In the genomic region with DNA sequence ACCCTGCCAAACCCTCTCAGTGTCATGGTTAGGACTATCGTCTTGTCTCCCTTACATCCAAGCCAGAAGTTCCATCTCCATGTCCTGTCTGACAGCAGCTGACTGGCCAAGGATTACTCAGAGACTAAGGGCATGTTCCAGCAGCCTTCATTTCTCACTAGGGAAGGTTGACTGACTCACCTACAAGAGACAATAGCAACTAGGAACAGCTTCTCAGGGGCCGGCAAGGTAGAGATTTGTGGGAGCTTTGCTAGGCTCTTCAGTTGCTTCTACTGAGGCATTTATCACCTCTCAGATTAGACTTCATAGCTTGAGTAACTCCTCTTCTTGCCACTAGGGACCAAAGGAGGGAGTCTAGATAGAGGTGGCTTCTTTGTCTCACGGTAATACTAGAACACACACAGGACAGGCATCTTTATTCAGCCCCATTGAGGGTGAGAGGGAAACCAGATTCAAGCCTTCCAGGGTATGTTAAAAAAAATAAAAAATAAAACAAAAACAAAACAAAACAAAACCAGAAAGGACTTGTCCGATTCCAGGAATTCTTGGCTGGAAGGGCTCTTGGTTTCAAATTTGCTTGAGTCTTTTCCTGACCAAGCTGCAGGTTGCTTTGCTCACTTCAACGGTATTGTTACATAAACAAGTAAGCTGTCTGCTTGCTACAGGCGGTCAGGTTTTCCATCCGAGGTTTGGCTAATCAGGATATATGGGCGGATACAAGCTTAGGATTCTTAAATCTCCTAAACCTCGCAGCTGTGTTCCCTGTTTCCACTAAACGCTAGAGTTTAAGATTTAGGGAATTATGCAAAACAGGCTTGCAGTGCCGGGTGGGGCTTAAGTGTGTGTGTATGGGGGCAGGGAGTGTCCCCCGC, we compare ENCODE assay signal across 8 mouse cellular contexts. TPM values are rescaled to one million over a fixed set of nuclear protein-coding genes. Genes with fewer than 3 reads are reported as not detected.
DNase-seq lines count a peak whose midpoint lies in the region; ATAC-seq lines count a peak whose summit lies in the region.

No protein-coding gene starts in this region.

- H3K4me1 ChIP-seq in hindbrain, embryonic 14.5 days (replicated peaks; ENCODE audit: control insufficient read depth, insufficient read depth, low read length) = peaks cover 24% of the 10 kb centered on the region
- peaks cover 27% of the 10 kb centered on the region for H3K4me1 ChIP-seq in liver, embryonic 16.5 days (ENCODE audit: control insufficient read depth, low read depth, low read length)
- H3K4me1 ChIP-seq in stomach, embryonic 16.5 days (ENCODE audit: control insufficient read depth, insufficient read depth, low read length) = peaks cover 34% of the 10 kb centered on the region

- DNase-seq in kidney, adult 11 months = peak; percentile 41
- no peak for DNase-seq in kidney, adult 8-10 months
- no peak for DNase-seq in hindbrain, embryonic 14.5 days (ENCODE audit: low spot score)
- DNase-seq in cerebellum, postnatal 36 days = no peak

- H3K36me3 ChIP-seq in hindbrain, embryonic 14.5 days (replicated peaks; ENCODE audit: control insufficient read depth, insufficient read depth) = no peaks in the 10 kb centered on the region
- no peaks in the 10 kb centered on the region for H3K36me3 ChIP-seq in liver, embryonic 16.5 days (ENCODE audit: control insufficient read depth, insufficient read depth)
- H3K36me3 ChIP-seq in stomach, embryonic 16.5 days (ENCODE audit: control insufficient read depth, insufficient read depth, low read length) = no peaks in the 10 kb centered on the region

- no peaks in the 10 kb centered on the region for H3K9me3 ChIP-seq in hindbrain, embryonic 14.5 days (ENCODE audit: control insufficient read depth, low read length)
- no peaks in the 10 kb centered on the region for H3K9me3 ChIP-seq in liver, embryonic 16.5 days (replicated peaks; ENCODE audit: control insufficient read depth, low read length)
- no peaks in the 10 kb centered on the region for H3K9me3 ChIP-seq in stomach, embryonic 16.5 days (replicated peaks; ENCODE audit: control insufficient read depth, low read length)

- H3K9ac ChIP-seq in hindbrain, embryonic 14.5 days = no peak overlapping the region
- H3K9ac ChIP-seq in liver, embryonic 16.5 days (ENCODE audit: low read depth, low read length) = peak overlapping the region; percentile 24; the same call in 1 of the 2 replicates
- peak overlapping the region; percentile 54 for H3K9ac ChIP-seq in stomach, embryonic 16.5 days (ENCODE audit: low read length)

- ATAC-seq in common myeloid progenitor, adult 5-6 weeks (replicated peaks; ENCODE audit: low read depth, poor library complexity, severe bottlenecking) = peak; percentile 30; the same call in 1 of the 2 replicates
- no peak for ATAC-seq in hindbrain, embryonic 14.5 days (ENCODE audit: low FRiP score)
- peak; percentile 37; the same call in 1 of the 2 replicates for ATAC-seq in liver, embryonic 16.5 days (ENCODE audit: low read depth)
- ATAC-seq in stomach, embryonic 16.5 days (ENCODE audit: insufficient read depth, low FRiP score) = no peak
- no peak for ATAC-seq in erythroblast, adult 5-6 weeks (replicated peaks; ENCODE audit: low FRiP score, poor library complexity, severe bottlenecking)

- H3K27ac ChIP-seq in hindbrain, embryonic 14.5 days = no peak overlapping the region
- peak overlapping the region; percentile 13 for H3K27ac ChIP-seq in liver, embryonic 16.5 days (ENCODE audit: low read length)
- peak overlapping the region; percentile 91 for H3K27ac ChIP-seq in stomach, embryonic 16.5 days (ENCODE audit: low read length)

- no peak overlapping the region for H3K4me3 ChIP-seq in hindbrain, embryonic 14.5 days (replicated peaks; ENCODE audit: low read length)
- no peak overlapping the region for H3K4me3 ChIP-seq in liver, embryonic 16.5 days (ENCODE audit: low read depth, low read length)
- H3K4me3 ChIP-seq in stomach, embryonic 16.5 days (replicated peaks; ENCODE audit: low read length) = peak overlapping the region; percentile 28; the same call in 1 of the 2 replicates

- peaks cover 16% of the 10 kb centered on the region for H3K27me3 ChIP-seq in hindbrain, embryonic 14.5 days (ENCODE audit: control insufficient read depth, insufficient read depth, low read length)
- peaks cover 42% of the 10 kb centered on the region for H3K27me3 ChIP-seq in liver, embryonic 16.5 days (ENCODE audit: control insufficient read depth, insufficient read depth, low read depth, low read length)
- H3K27me3 ChIP-seq in stomach, embryonic 16.5 days (ENCODE audit: control insufficient read depth, insufficient read depth, low read length) = no peaks in the 10 kb centered on the region

- H3K4me2 ChIP-seq in hindbrain, embryonic 14.5 days (replicated peaks) = peak overlapping the region; percentile 97
- H3K4me2 ChIP-seq in liver, embryonic 16.5 days (ENCODE audit: low read depth, low read length) = peak overlapping the region; percentile 78
- peak overlapping the region; percentile 98 for H3K4me2 ChIP-seq in stomach, embryonic 16.5 days (ENCODE audit: low read depth, low read length)

- 21% methylated on average over 12 of the region's 12 CpGs for WGBS in hindbrain, embryonic 14.5 days
- WGBS in liver, embryonic 16.5 days (ENCODE audit: insufficient replicate concordance) = 20% methylated on average over 12 of the region's 12 CpGs
- WGBS in stomach, embryonic 16.5 days = 17% methylated on average over 12 of the region's 12 CpGs

RNA-seq across cellular contexts. Expression of a gene that starts 1.3 kb away (rescaled TPM):
- 10.2 and 15.9 TPM in 2 replicates for total RNA-seq in common myeloid progenitor, adult 5-6 weeks (2017)
- 2.7 and 3.0 TPM in 2 replicates for polyA plus RNA-seq in hindbrain, embryonic 14.5 days (2014; fragmentation: Nextera tagmentation; extraction: Ambion mirVana)
- polyA plus RNA-seq in liver, embryonic 16.5 days (2015; fragmentation: Nextera tagmentation; extraction: Ambion mirVana) = 1.2 and 1.4 TPM in 2 replicates
- 6.0 and 7.2 TPM in 2 replicates for polyA plus RNA-seq in stomach, embryonic 16.5 days (2015; fragmentation: Nextera tagmentation; extraction: Ambion mirVana)
- total RNA-seq in erythroblast, adult 5-6 weeks (2015; ENCODE audit: low replicate concordance) = 2.3 and 4.0 TPM in 2 replicates
- 2.4 and 3.2 TPM in 2 replicates for total RNA-seq in erythroblast, adult 5-6 weeks (2017; ENCODE audit: low replicate concordance)

Comparison
In these comparisons a context has a peak if more than half of its experiments do, and no peak if none do; other contexts are left out.
1. ATAC-seq: peak in common myeloid progenitor, adult 5-6 weeks (single experiment) and liver, embryonic 16.5 days (single experiment); none in hindbrain, embryonic 14.5 days (single experiment), stomach, embryonic 16.5 days (single experiment) and erythroblast, adult 5-6 weeks (single experiment).
2. Peak in every context shown above with its lines, with median percentiles within 50 percentile points of each other: H3K4me2 ChIP-seq.